Mouse (Mus musculus) testis, adult 2 months (tissue): Measurements from ENCODE around the gene A430078G23Rik.

Experiments used
- CTCF ChIP-seq: fragments of 200-500 bp; IDR thresholded peaks from 2 replicates; pipeline ENCODE4 v1.5.1; 2012; ENCODE audit warnings: low read depth, mild to moderate bottlenecking, inconsistent platforms, low read length, moderate library complexity; ENCODE audit not compliant: control insufficient read depth, insufficient read depth, insufficient replicate concordance
- POLR2A ChIP-seq: fragments of 200-500 bp; IDR thresholded peaks from 2 replicates; pipeline ENCODE4 v1.6.1; 2012; ENCODE audit warnings: low read depth, mild to moderate bottlenecking, inconsistent platforms, low read length, moderate library complexity; ENCODE audit not compliant: control insufficient read depth

- TF ChIP-seq CTCF (no peak), POLR2A (no peak)
Measured at GRCm38 (mm10) chr8:3421507-3421906, 68.3 kb downstream of the A430078G23Rik start.
